Mouse (Mus musculus) hindbrain, postnatal 0 days (tissue): ENCODE measurements around the gene Zscan4-ps1. TPM values are rescaled to one million over a fixed set of nuclear protein-coding genes. Genes with fewer than 3 reads are reported as not detected.
"Not testable (repeated sequence)": the region's sequence is repeated elsewhere in the genome, so short reads cannot be mapped to it uniquely, and the experiment has no call there.

Experiments used
- ATAC-seq: fragments of 200-750 bp; cut with Nextera tagmentation; 2 replicates; pipeline ENCODE4 v1.8.0; 2017; ENCODE audit warnings: mild to moderate bottlenecking, moderate TSS enrichment, moderate library complexity
- DNase-seq: peaks from one replicate; pipeline ENCODE4 v3.0.0-alpha.2; 2015; ENCODE audit warnings: low spot score
- H3K27ac ChIP-seq: fragments of 300-500 bp; sonication (generic); 2 replicates; pipeline ENCODE4 v1.5.1; 2014; ENCODE audit warnings: mild to moderate bottlenecking
- H3K27me3 ChIP-seq: fragments of 300-500 bp; sonication (generic); 2 replicates; pipeline ENCODE4 v1.6.1; 2014; ENCODE audit warnings: low read length, mixed read lengths; ENCODE audit not compliant: insufficient read depth
- H3K36me3 ChIP-seq: fragments of 300-500 bp; sonication (generic); 2 replicates; pipeline ENCODE4 v1.6.1; 2014; ENCODE audit warnings: low read length, mixed read lengths; ENCODE audit not compliant: insufficient read depth
- H3K4me1 ChIP-seq: fragments of 300-500 bp; sonication (generic); 2 replicates; pipeline ENCODE4 v1.6.1; 2014; ENCODE audit warnings: antibody characterized with exemption, low read length, mixed read lengths; ENCODE audit not compliant: insufficient read depth
- H3K4me2 ChIP-seq: fragments of 300-500 bp; sonication (generic); 2 replicates; pipeline ENCODE4 v1.6.1; 2014; ENCODE audit warnings: low read depth, mild to moderate bottlenecking, low read length, moderate library complexity, mixed read lengths
- H3K4me3 ChIP-seq: fragments of 300-500 bp; sonication (generic); 2 replicates; pipeline ENCODE4 v1.5.1; 2014; ENCODE audit warnings: low read length
- H3K9ac ChIP-seq: fragments of 300-500 bp; sonication (generic); replicated peaks from 2 replicates; pipeline ENCODE4 v1.6.1; 2014; ENCODE audit warnings: mild to moderate bottlenecking, low read length, moderate library complexity, mixed read lengths
- H3K9me3 ChIP-seq: fragments of 300-500 bp; sonication (generic); 2 replicates; pipeline ENCODE4 v1.6.1; 2016; ENCODE audit warnings: low read length, mixed read lengths
- WGBS: fragments of 180-500 bp; shearing (Covaris S2); extraction: QIAGEN DNeasy Blood & Tissue Kit; methylation state at CpG from one replicate; pipeline ENCODE4 v1.1.7; 2014; 5-methylcytosine and 5-hydroxymethylcytosine counted together
- polyA plus RNA-seq: library from polyadenylated mRNA; unstranded; fragments of >200 nt; fragmentation: Nextera tagmentation; extraction: Ambion mirVana; gene quantifications from 2 replicates; pipeline ENCODE4 v1.2.1, GENCODE M21; 2015
- total RNA-seq: library from RNA; depleted of rRNA; stranded (reverse); fragments of >200 nt; gene quantifications from 2 replicates; pipeline ENCODE4 v1.2.3, GENCODE M21; 2014; rRNA removed

Gene Zscan4-ps1
- total RNA-seq (not detected in 2 replicates), polyA plus RNA-seq (not detected in 2 replicates)

DNA sequence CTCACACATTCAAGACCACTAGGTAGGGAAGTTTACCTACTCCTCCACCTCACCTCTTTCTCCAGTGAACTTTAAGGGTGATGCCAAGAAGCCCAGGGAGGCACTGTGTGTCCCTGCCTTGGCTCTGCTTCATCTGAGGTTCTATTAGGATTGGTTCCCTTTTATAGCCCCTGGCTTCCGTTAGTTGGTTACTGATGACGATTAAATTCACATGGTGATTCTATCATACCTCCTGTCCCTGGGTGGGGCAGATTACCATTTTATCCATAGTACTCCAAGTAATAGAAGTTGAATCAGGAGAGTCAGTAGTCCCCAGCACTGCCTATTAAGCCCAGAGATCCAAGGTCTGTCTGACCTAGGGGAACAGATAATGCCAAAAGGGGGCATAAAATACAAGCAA is at the start of gene Zscan4-ps1:
Gene Zscan4-ps1 (minus strand): TSS at position 101 of the 400 bp plus-strand sequence.
- not testable (repeated sequence) for H3K36me3 ChIP-seq, DNase-seq, H3K27ac ChIP-seq, H3K9ac ChIP-seq, H3K27me3 ChIP-seq, H3K4me1 ChIP-seq, H3K9me3 ChIP-seq, H3K4me3 ChIP-seq, H3K4me2 ChIP-seq, ATAC-seq
- WGBS = 94% methylated on average over 2 of the region's 2 CpGs

Other genes with a start within 250 kb of the Zscan4-ps1 start
- gene Zscan4b, start 164.6 kb downstream of the Zscan4-ps1 start, total RNA-seq = not detected in 2 replicates
- gene Zscan4b, start 164.6 kb downstream of the Zscan4-ps1 start, polyA plus RNA-seq = not detected in 2 replicates
- gene Zscan4c, start 63.9 kb downstream of the Zscan4-ps1 start, total RNA-seq = not detected in 2 replicates
- not detected in 2 replicates for gene Zscan4c, start 63.9 kb downstream of the Zscan4-ps1 start, polyA plus RNA-seq
- not detected in 2 replicates for gene Zscan4d, start 96.5 kb upstream of the Zscan4-ps1 start, total RNA-seq
- gene Zscan4d, start 96.5 kb upstream of the Zscan4-ps1 start, polyA plus RNA-seq = not detected in 2 replicates
- not detected in 2 replicates for gene Zscan4e, start 241.0 kb upstream of the Zscan4-ps1 start, total RNA-seq
- gene Zscan4e, start 241.0 kb upstream of the Zscan4-ps1 start, polyA plus RNA-seq = not detected in 2 replicates